Mouse (Mus musculus): Measurements from ENCODE around the gene Tox3.

The Tox3 gene

GRCm38 (mm10) chr8:90330377-90331285, 17.5 kb downstream of the Tox3 start:
- no peak for DNase-seq (ENCODE audit: inconsistent age in 2 of 2, low spot score in 1 of 2)

- peak in 1 of 2 experiments; percentile 21 for DNase-seq (ENCODE audit: inconsistent age in 2 of 2, low spot score in 1 of 2)
Measured at GRCm38 (mm10) chr8:90323824-90324223, 24.3 kb downstream of the Tox3 start.

GRCm38 (mm10) chr8:90322701-90323439, 25.3 kb downstream of the Tox3 start:
- no peak for DNase-seq (ENCODE audit: inconsistent age in 2 of 2, low spot score in 1 of 2)

- DNase-seq (ENCODE audit: inconsistent age in 2 of 2, low spot score in 1 of 2) = no peak
Measured at GRCm38 (mm10) chr8:90321255-90321654, 26.9 kb downstream of the Tox3 start.

GRCm38 (mm10) chr8:90314312-90314711, 33.8 kb downstream of the Tox3 start:
- DNase-seq (ENCODE audit: inconsistent age in 2 of 2, low spot score in 1 of 2) = no peak

- no peak for DNase-seq (ENCODE audit: inconsistent age in 2 of 2, low spot score in 1 of 2)
Measured at GRCm38 (mm10) chr8:90302951-90303350, 45.2 kb downstream of the Tox3 start.

- DNase-seq (ENCODE audit: inconsistent age in 2 of 2, low spot score in 1 of 2) = no peak
Measured at GRCm38 (mm10) chr8:90302252-90302651, 45.9 kb downstream of the Tox3 start.

GRCm38 (mm10) chr8:90301543-90301942, 46.6 kb downstream of the Tox3 start:
- DNase-seq (ENCODE audit: inconsistent age in 2 of 2, low spot score in 1 of 2) = no peak

- no peak for DNase-seq (ENCODE audit: inconsistent age in 2 of 2, low spot score in 1 of 2)
Measured at GRCm38 (mm10) chr8:90300973-90301372, 47.2 kb downstream of the Tox3 start.

GRCm38 (mm10) chr8:90294061-90294460, 54.1 kb downstream of the Tox3 start:
- no peak for DNase-seq (ENCODE audit: inconsistent age in 2 of 2, low spot score in 1 of 2)

GRCm38 (mm10) chr8:90290811-90291210, 57.3 kb downstream of the Tox3 start:
- no peak for DNase-seq (ENCODE audit: inconsistent age in 2 of 2, low spot score in 1 of 2)

- DNase-seq (ENCODE audit: inconsistent age in 2 of 2, low spot score in 1 of 2) = no peak
Measured at GRCm38 (mm10) chr8:90276722-90277121, 71.4 kb downstream of the Tox3 start.

- DNase-seq (ENCODE audit: inconsistent age in 2 of 2, low spot score in 1 of 2) = no peak
Measured at GRCm38 (mm10) chr8:90273182-90273581, 75.0 kb downstream of the Tox3 start.

- DNase-seq (ENCODE audit: inconsistent age in 2 of 2, low spot score in 1 of 2) = no peak
Measured at GRCm38 (mm10) chr8:90271920-90272319, 76.2 kb downstream of the Tox3 start.

- DNase-seq (ENCODE audit: inconsistent age in 2 of 2, low spot score in 1 of 2) = no peak
Measured at GRCm38 (mm10) chr8:90267698-90268256, 80.4 kb downstream of the Tox3 start.

GRCm38 (mm10) chr8:90266986-90267385, 81.2 kb downstream of the Tox3 start:
- no peak for DNase-seq (ENCODE audit: inconsistent age in 2 of 2, low spot score in 1 of 2)

- no peak for DNase-seq (ENCODE audit: inconsistent age in 2 of 2, low spot score in 1 of 2)
Measured at GRCm38 (mm10) chr8:90266239-90266638, 81.9 kb downstream of the Tox3 start.

- DNase-seq (ENCODE audit: inconsistent age in 2 of 2, low spot score in 1 of 2) = no peak
Measured at GRCm38 (mm10) chr8:90254158-90254867, 93.8 kb downstream of the Tox3 start.

- DNase-seq (ENCODE audit: inconsistent age in 2 of 2, low spot score in 1 of 2) = no peak
Measured at GRCm38 (mm10) chr8:90246357-90246756, 101.8 kb downstream of the Tox3 start.

- DNase-seq (ENCODE audit: inconsistent age in 2 of 2, low spot score in 1 of 2) = no peak
Measured at GRCm38 (mm10) chr8:90245828-90246227, 102.3 kb downstream of the Tox3 start.

- no peak for DNase-seq (ENCODE audit: inconsistent age in 2 of 2, low spot score in 1 of 2)
Measured at GRCm38 (mm10) chr8:90245187-90245586, 103.0 kb downstream of the Tox3 start.

All from adrenal gland, adult (tissue).